ENCODE assay signal across 8 mouse cellular contexts in the genomic region with DNA sequence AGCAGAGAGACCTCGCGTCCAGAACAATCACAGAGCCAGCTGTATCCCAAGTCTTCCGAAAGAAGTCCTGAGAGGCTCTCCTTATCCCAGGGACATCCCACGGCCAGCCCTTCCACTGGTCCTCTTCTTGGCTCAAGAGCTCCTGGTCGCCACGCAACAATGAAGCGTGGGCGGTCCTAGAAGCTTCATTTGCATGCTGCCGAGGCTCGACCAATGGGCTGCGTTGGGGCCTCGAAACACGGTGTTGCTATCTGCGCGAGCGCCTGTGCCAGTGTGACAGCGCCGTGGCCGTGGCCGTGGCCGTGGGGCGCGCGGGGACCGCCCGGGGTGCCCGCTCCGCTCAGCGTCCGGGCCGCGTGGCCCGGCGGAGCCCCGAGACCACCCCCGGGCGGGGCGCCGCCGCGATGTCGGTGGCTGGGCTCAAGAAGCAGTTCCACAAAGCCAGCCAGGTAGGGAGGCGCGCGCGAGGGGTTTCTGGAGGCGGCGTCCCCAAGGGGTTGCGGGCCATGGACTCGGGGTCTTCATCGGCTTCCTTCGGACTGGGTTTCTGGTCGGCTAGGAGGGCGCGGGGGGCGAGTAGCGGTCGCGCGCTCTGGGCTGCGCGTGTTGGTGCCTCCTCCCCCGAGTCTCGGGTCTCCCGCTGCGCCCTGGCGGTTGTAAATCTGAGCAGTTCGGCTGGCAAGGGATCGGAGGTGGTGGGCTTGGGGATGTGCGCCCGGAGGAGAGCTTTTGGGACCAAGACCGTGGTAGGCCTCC. TPM values are rescaled to one million over a fixed set of nuclear protein-coding genes. Genes with fewer than 3 reads are reported as not detected.
DNase-seq lines count a peak whose midpoint lies in the region; ATAC-seq and TF ChIP-seq lines count a peak whose summit lies in the region.

No protein-coding gene starts in this region.

- peaks cover 16% of the 10 kb centered on the region; the same call in 1 of the 2 replicates for H3K4me1 ChIP-seq in forebrain, embryonic 12.5 days
- no peaks in the 10 kb centered on the region for H3K4me1 ChIP-seq in heart, embryonic 16.5 days (ENCODE audit: control insufficient read depth, insufficient read depth, low read length)

- ATAC-seq in forebrain, embryonic 12.5 days (ENCODE audit: low FRiP score): peak; percentile 99
- peak; percentile 95 for ATAC-seq in heart, embryonic 16.5 days (replicated peaks; ENCODE audit: extremely low read depth, insufficient read depth, low FRiP score)

- no peak for TF ChIP-seq POLR2A in myocyte (IDR thresholded peaks at IDR 0.05; ENCODE audit: insufficient read length, low read depth)

- peak; percentile 82 for DNase-seq in CD4-positive, CD25-positive, alpha-beta regulatory T cell, adult 2 months (ENCODE audit: low read depth, low spot score)
- peak; percentile 7 for DNase-seq in c-Kit-positive CD71-positive TER-119-negative erythroid progenitor cells, embryonic 14.5 days (ENCODE audit: low read depth)
- DNase-seq in kidney, postnatal 10 days: peak; percentile 90
- peak; percentile 66 for DNase-seq in liver
- DNase-seq in telencephalon, adult 2 months (ENCODE audit: low read depth, low spot score): peak; percentile 91

- peak overlapping the region; percentile 50; the same call in 1 of the 2 replicates for H3K27ac ChIP-seq in forebrain, embryonic 12.5 days
- no peak overlapping the region for H3K27ac ChIP-seq in heart, embryonic 16.5 days (ENCODE audit: low read length)

- peaks cover 3% of the 10 kb centered on the region; the same call in 1 of the 2 replicates for H3K9me3 ChIP-seq in forebrain, embryonic 12.5 days
- no peaks in the 10 kb centered on the region for H3K9me3 ChIP-seq in heart, embryonic 16.5 days (replicated peaks; ENCODE audit: control insufficient read depth, low read length)

- H3K36me3 ChIP-seq in forebrain, embryonic 12.5 days (replicated peaks): no peaks in the 10 kb centered on the region
- H3K36me3 ChIP-seq in heart, embryonic 16.5 days (ENCODE audit: control insufficient read depth, insufficient read depth): no peaks in the 10 kb centered on the region
- no peaks in the 10 kb centered on the region for H3K36me3 ChIP-seq in myocyte (ENCODE audit: control insufficient read depth, insufficient read depth)

- peak overlapping the region; percentile 78 for H3K4me3 ChIP-seq in forebrain, embryonic 12.5 days (replicated peaks)
- H3K4me3 ChIP-seq in heart, embryonic 16.5 days (ENCODE audit: low read length): peak overlapping the region; percentile 77
- H3K4me3 ChIP-seq in myocyte: no peak overlapping the region

- WGBS in forebrain, embryonic 12.5 days: under 1% methylated on average over 71 of the region's 72 CpGs
- WGBS in heart, embryonic 16.5 days: under 1% methylated on average over 72 of the region's 72 CpGs

- 0 out of 2 replicates have a peak, but pooled peaks cover 9% of the 10 kb centered on the region for H3K27me3 ChIP-seq in forebrain, embryonic 12.5 days
- peaks cover 7% of the 10 kb centered on the region for H3K27me3 ChIP-seq in heart, embryonic 16.5 days (ENCODE audit: control insufficient read depth, insufficient read depth, low read length)
- H3K27me3 ChIP-seq in myocyte (ENCODE audit: control insufficient read depth, insufficient read depth, insufficient read length): no peaks in the 10 kb centered on the region

- H3ac ChIP-seq in myocyte (ENCODE audit: control insufficient read depth, insufficient read length): no peak overlapping the region

- peak overlapping the region; percentile 63 for H3K9ac ChIP-seq in forebrain, embryonic 12.5 days
- peak overlapping the region; percentile 73 for H3K9ac ChIP-seq in heart, embryonic 16.5 days (ENCODE audit: low read length)

- no peaks in the 10 kb centered on the region for H3K79me2 ChIP-seq in myocyte (ENCODE audit: control insufficient read depth, insufficient read depth)

- H3K4me2 ChIP-seq in forebrain, embryonic 12.5 days: peak overlapping the region; percentile 86
- peak overlapping the region; percentile 96 for H3K4me2 ChIP-seq in heart, embryonic 16.5 days (ENCODE audit: low read depth, low read length)
- H3K4me2 ChIP-seq in myocyte (ENCODE audit: low read depth): peak overlapping the region; percentile 30

TF ChIP-seq in myocyte, 11 proteins besides CTCF, POLR2A, EP300 and RAD21:
- no peak for TF ChIP-seq TCF12 (IDR thresholded peaks at IDR 0.05; ENCODE audit: insufficient read depth, poor library complexity, severe bottlenecking)
- no peak for TF ChIP-seq MYOG (IDR thresholded peaks at IDR 0.05; ENCODE audit: control insufficient read depth in 1 of 3, insufficient read depth in 1 of 3, insufficient read length in 2 of 3, low read depth in 2 of 3)
- TF ChIP-seq SRF (IDR thresholded peaks at IDR 0.05; ENCODE audit: control insufficient read depth, insufficient read length, low read depth): no peak
- TF ChIP-seq TCF3 (IDR thresholded peaks at IDR 0.05; ENCODE audit: insufficient read length, low read depth): no peak
- TF ChIP-seq MAX (IDR thresholded peaks at IDR 0.05; ENCODE audit: low read depth): no peak
- no peak for TF ChIP-seq POLR2AphosphoS2 (IDR thresholded peaks at IDR 0.05; ENCODE audit: insufficient read length, low read depth)
- no peak for TF ChIP-seq E2F4 (IDR thresholded peaks at IDR 0.05; ENCODE audit: insufficient read depth)
- TF ChIP-seq CEBPB (IDR thresholded peaks at IDR 0.05; ENCODE audit: insufficient read depth, poor library complexity, severe bottlenecking): no peak
- TF ChIP-seq USF1 (IDR thresholded peaks at IDR 0.05; ENCODE audit: low read depth): no peak
- no peak for TF ChIP-seq MYOD1 (IDR thresholded peaks at IDR 0.05; ENCODE audit: control insufficient read depth in 1 of 3, insufficient read length in 2 of 3, low read depth in 2 of 3)
- TF ChIP-seq REST (IDR thresholded peaks at IDR 0.05; ENCODE audit: insufficient read depth, insufficient read length): no peak

RNA-seq across cellular contexts. Expression of gene Sh3gl3, which starts 1.1 kb away (rescaled TPM):
- polyA plus RNA-seq in forebrain, embryonic 12.5 days (2016; fragmentation: Nextera tagmentation; extraction: Ambion mirVana): 20.7 and 21.1 TPM in 2 replicates
- 4.6 and 4.7 TPM in 2 replicates for polyA plus RNA-seq in heart, embryonic 16.5 days (2015; fragmentation: Nextera tagmentation; extraction: Ambion mirVana)
- 1.1 TPM for polyA plus RNA-seq in myocyte (2012; fragmentation: generic; extraction: Trizol)

Comparison
In these comparisons a context has a peak if more than half of its experiments do, and no peak if none do; other contexts are left out.
1. DNase-seq: peak in every context shown above with its lines; median percentile 91 in telencephalon, adult 2 months; 90 in kidney, postnatal 10 days; 82 in CD4-positive, CD25-positive, alpha-beta regulatory T cell, adult 2 months; 66 in liver; 7 in c-Kit-positive CD71-positive TER-119-negative erythroid progenitor cells, embryonic 14.5 days.
2. H3K4me2 ChIP-seq: peak in every context shown above with its lines; median percentile 96 in heart, embryonic 16.5 days; 86 in forebrain, embryonic 12.5 days; 30 in myocyte.